Mouse (Mus musculus): ENCODE data around the gene Ly75. TPM values are rescaled to one million over a fixed set of nuclear protein-coding genes. Genes with fewer than 3 reads are reported as not detected.
A peak's percentile ranks its signal among the peaks of the same experiment; 100 is the strongest.

The Ly75 gene
- total and polyA plus RNA-seq, 3 experiments = 0.37 to 0.68 (median 0.57) TPM

DNA sequence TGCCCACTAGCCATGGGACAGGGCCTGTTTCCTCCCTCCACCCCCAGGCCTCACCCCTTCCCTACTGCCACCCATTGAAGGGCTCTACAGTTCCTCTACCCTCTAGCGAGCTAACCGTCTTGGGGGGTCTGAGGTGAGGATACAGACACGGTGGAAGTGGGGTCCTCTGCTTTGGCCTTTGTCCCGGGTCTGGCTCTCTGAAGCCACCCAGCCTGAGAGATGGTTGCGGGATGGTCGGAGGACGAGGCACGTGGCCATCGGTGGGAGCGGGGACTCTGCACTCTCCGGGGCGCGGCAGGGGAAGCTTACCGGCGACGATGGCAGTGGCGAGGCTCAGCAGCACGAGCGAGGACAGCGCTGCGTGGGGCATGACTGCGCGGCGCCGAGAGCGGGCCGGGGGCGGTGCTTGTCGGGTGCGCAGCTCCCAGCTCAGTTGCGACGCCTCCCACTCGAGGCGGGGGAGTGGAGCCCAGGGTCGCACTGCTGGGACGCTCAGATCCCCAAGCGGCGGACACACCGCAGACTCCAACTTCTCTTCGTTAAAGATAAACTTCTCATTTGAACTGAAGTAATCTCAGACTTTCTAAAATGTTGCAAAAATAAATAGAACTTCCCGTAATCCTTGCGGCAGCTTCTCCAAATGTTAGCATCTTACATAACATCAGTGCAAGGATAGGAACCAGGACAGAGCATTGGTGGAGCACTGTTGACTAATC is 99.2 kb downstream of the Ly75 start:
- intact Hi-C loops (cut with DNase I) = no loop called here
- H3K9ac ChIP-seq (ENCODE audit: low read depth, low read length) = peak overlapping the region; percentile 88
- no peaks in the 10 kb centered on the region for H3K27me3 ChIP-seq (ENCODE audit: control insufficient read depth, insufficient read depth, low read length)
- H3K79me2 ChIP-seq (replicated peaks; ENCODE audit: control insufficient read depth, insufficient read depth, low read length) = no peaks in the 10 kb centered on the region
- peak overlapping the region; percentile 68 for H3K4me3 ChIP-seq
- H3K4me1 ChIP-seq (ENCODE audit: control insufficient read depth, insufficient read depth, low read length) = peaks cover 4% of the 10 kb centered on the region
- H3K36me3 ChIP-seq (ENCODE audit: control insufficient read depth, insufficient read depth, low read length) = no peaks in the 10 kb centered on the region
- peak overlapping the region; percentile 76 for H3K27ac ChIP-seq
- 0 out of 2 replicates have a peak, but pooled peaks have one; percentile 6 for TF ChIP-seq CTCF (IDR thresholded peaks at IDR 0.05)
- peak; percentile 53 for TF ChIP-seq POLR2A (IDR thresholded peaks at IDR 0.05; ENCODE audit: insufficient read depth, low read depth, low read length)
- TF ChIP-seq EP300 (IDR thresholded peaks at IDR 0.05; ENCODE audit: insufficient read depth, low read depth, low read length) = no peak
- DNase-seq = peak; percentile 83 to 85
- whole genome bisulfite sequencing = 2% methylated on average over 42 of the region's 42 CpGs

DNA sequence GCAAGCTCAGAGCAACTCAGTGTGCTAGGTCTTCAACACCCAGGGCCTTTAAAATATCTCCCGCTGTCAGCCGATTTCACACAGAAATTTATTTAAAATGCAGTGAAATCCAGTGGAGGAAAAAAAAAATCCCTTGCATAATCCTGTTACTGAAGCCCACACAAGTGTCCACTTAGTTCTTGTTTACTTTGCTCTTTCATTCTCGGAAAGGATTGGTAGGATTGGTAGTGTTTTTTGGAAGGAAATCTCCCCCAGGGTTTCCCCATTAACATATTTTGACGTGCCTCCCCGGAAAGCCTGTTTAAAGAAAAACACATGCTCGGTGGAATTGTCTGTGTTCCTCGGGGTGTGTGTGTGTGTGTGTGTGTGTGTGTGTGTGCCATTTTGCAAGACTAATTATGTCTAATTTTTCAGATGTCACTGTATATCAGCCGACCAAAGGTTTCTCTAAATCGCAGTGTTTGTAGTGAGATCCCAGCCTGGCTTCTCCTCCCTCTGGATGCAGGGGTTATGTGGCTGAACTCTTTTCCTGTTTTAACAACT is 99.8 kb downstream of the Ly75 start:
- intact Hi-C loops (cut with DNase I) = no loop called here

DNA sequence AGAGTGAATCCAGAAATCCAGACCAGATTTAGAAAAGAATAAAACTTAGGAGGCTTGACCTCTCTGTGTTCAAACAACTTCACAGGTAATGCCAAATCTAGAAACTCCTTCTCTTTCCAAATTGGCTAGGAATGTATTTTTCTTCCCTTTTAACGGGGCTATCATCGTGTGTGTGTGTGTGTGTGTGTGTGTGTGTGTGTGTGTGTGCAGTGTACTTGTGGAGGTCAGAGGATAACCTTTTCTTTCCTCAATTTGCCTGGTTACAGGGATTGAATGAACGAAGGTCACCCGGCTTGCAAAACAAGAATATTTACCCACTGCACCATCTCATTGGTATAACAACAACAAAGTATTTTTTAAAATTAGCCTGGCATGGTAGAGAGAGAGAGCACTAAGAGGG is 100.5 kb downstream of the Ly75 start:
- Histone ChIP-seq H3K36me3 (ENCODE audit: control insufficient read depth, insufficient read depth, low read length) (no peaks in the 10 kb centered on the region), H3K27me3 (ENCODE audit: control insufficient read depth, insufficient read depth, low read length) (no peaks in the 10 kb centered on the region), H3K4me3 (no peak overlapping the region), H3K9ac (ENCODE audit: low read depth, low read length) (no peak overlapping the region), H3K27ac (no peak overlapping the region; the same call in 1 of the 2 replicates), H3K79me2 (replicated peaks; ENCODE audit: control insufficient read depth, insufficient read depth, low read length) (no peaks in the 10 kb centered on the region), H3K4me1 (ENCODE audit: control insufficient read depth, insufficient read depth, low read length) (peaks cover 4% of the 10 kb centered on the region)
- TF ChIP-seq CTCF (IDR thresholded peaks at IDR 0.05) (no peak), POLR2A (IDR thresholded peaks at IDR 0.05; ENCODE audit: insufficient read depth, low read depth, low read length) (no peak), EP300 (IDR thresholded peaks at IDR 0.05; ENCODE audit: insufficient read depth, low read depth, low read length) (no peak)
- DNase-seq = no peak
- WGBS = 66% methylated on average over 4 of the region's 4 CpGs
- intact Hi-C loops (cut with DNase I) = no loop called here

More for the DNA sequence above, 99.8 kb downstream of the Ly75 start:
- no peaks in the 10 kb centered on the region for H3K79me2 ChIP-seq (replicated peaks; ENCODE audit: control insufficient read depth, insufficient read depth, low read length)
- peak overlapping the region; percentile 68 for H3K4me3 ChIP-seq
- WGBS = 25% methylated on average over 9 of the region's 9 CpGs
- peak overlapping the region; percentile 88 for H3K9ac ChIP-seq (ENCODE audit: low read depth, low read length)
- H3K27me3 ChIP-seq (ENCODE audit: control insufficient read depth, insufficient read depth, low read length) = no peaks in the 10 kb centered on the region
- H3K27ac ChIP-seq = peak overlapping the region; percentile 76
- TF ChIP-seq POLR2A (IDR thresholded peaks at IDR 0.05; ENCODE audit: insufficient read depth, low read depth, low read length) = no peak
- no peak for TF ChIP-seq CTCF (IDR thresholded peaks at IDR 0.05)
- no peak for TF ChIP-seq EP300 (IDR thresholded peaks at IDR 0.05; ENCODE audit: insufficient read depth, low read depth, low read length)
- H3K4me1 ChIP-seq (ENCODE audit: control insufficient read depth, insufficient read depth, low read length) = peaks cover 4% of the 10 kb centered on the region
- DNase-seq = no peak
- H3K36me3 ChIP-seq (ENCODE audit: control insufficient read depth, insufficient read depth, low read length) = no peaks in the 10 kb centered on the region

- Histone ChIP-seq H3K9ac (ENCODE audit: low read depth, low read length) (no peak overlapping the region), H3K79me2 (replicated peaks; ENCODE audit: control insufficient read depth, insufficient read depth, low read length) (no peaks in the 10 kb centered on the region), H3K36me3 (ENCODE audit: control insufficient read depth, insufficient read depth, low read length) (no peaks in the 10 kb centered on the region), H3K4me3 (no peak overlapping the region), H3K4me1 (ENCODE audit: control insufficient read depth, insufficient read depth, low read length) (peaks cover 2% of the 10 kb centered on the region), H3K27ac (no peak overlapping the region), H3K27me3 (ENCODE audit: control insufficient read depth, insufficient read depth, low read length) (no peaks in the 10 kb centered on the region)
- 86% methylated on average over 4 of the region's 4 CpGs for WGBS
- no peak for DNase-seq
- no peak for TF ChIP-seq POLR2A (IDR thresholded peaks at IDR 0.05; ENCODE audit: insufficient read depth, low read depth, low read length)
- intact Hi-C loops (cut with DNase I) = no loop called here
Measured at GRCm38 (mm10) chr2:60278627-60279026, 104.5 kb downstream of the Ly75 start.

- Histone ChIP-seq H3K4me3 (no peak overlapping the region), H3K36me3 (ENCODE audit: control insufficient read depth, insufficient read depth, low read length) (no peaks in the 10 kb centered on the region), H3K9ac (ENCODE audit: low read depth, low read length) (no peak overlapping the region), H3K79me2 (replicated peaks; ENCODE audit: control insufficient read depth, insufficient read depth, low read length) (no peaks in the 10 kb centered on the region), H3K4me1 (ENCODE audit: control insufficient read depth, insufficient read depth, low read length) (no peaks in the 10 kb centered on the region), H3K27ac (no peak overlapping the region), H3K27me3 (ENCODE audit: control insufficient read depth, insufficient read depth, low read length) (no peaks in the 10 kb centered on the region)
- intact Hi-C loops (cut with DNase I) = no loop called here
- TF ChIP-seq EP300 (IDR thresholded peaks at IDR 0.05; ENCODE audit: insufficient read depth, low read depth, low read length) = no peak
- no peak for TF ChIP-seq CTCF (IDR thresholded peaks at IDR 0.05)
- DNase-seq = no peak
- 89% methylated on average over 14 of the region's 14 CpGs for WGBS
Measured at GRCm38 (mm10) chr2:60269856-60270479, 113.1 kb downstream of the Ly75 start.

DNA sequence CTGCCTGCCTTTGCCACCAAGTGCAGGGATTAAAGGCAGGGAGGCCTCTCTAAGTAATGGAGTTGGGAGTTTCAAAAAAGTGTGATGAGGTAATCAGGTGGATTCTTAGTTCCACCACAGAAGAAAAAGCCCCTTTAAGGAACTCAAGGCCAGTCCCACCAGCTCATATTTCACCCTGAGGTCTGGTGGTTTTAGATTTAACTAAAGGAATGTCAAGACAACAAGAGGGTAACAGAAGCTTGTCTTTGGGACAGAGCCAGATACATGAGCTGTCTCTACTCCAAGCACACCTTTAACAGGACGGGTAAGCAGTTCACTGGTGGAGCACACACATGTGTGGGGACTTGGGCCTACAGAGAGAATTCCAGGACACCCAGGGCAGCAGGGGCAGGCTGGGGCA is 115.5 kb downstream of the Ly75 start:
- 53% methylated on average over 1 of the region's 1 CpGs for WGBS

More for the DNA sequence above, 115.5 kb downstream of the Ly75 start:
- no peak for TF ChIP-seq EP300 (IDR thresholded peaks at IDR 0.05; ENCODE audit: insufficient read depth, low read depth, low read length)
- no peak for TF ChIP-seq CTCF (IDR thresholded peaks at IDR 0.05)
- no peak for TF ChIP-seq POLR2A (IDR thresholded peaks at IDR 0.05; ENCODE audit: insufficient read depth, low read depth, low read length)
- no peaks in the 10 kb centered on the region for H3K27me3 ChIP-seq (ENCODE audit: control insufficient read depth, insufficient read depth, low read length)
- H3K4me1 ChIP-seq (ENCODE audit: control insufficient read depth, insufficient read depth, low read length) = no peaks in the 10 kb centered on the region
- no peak for DNase-seq
- H3K27ac ChIP-seq = no peak overlapping the region
- intact Hi-C loops (cut with DNase I) = no loop called here
- H3K9ac ChIP-seq (ENCODE audit: low read depth, low read length) = no peak overlapping the region
- H3K79me2 ChIP-seq (replicated peaks; ENCODE audit: control insufficient read depth, insufficient read depth, low read length) = no peaks in the 10 kb centered on the region
- no peaks in the 10 kb centered on the region for H3K36me3 ChIP-seq (ENCODE audit: control insufficient read depth, insufficient read depth, low read length)
- no peak overlapping the region for H3K4me3 ChIP-seq

All from heart, adult 2 months (tissue).